Mouse (Mus musculus) liver, embryonic 11.5 days (tissue): ENCODE data around the gene Nudt1. TPM values are rescaled to one million over a fixed set of nuclear protein-coding genes. Genes with fewer than 3 reads are reported as not detected.
A peak's percentile ranks its signal among the peaks of the same experiment; 100 is the strongest.

Experiments used
- ATAC-seq: fragments of 200-750 bp; cut with Nextera tagmentation; replicated peaks from 2 replicates; pipeline ENCODE4 v1.8.0; 2017; ENCODE audit warnings: moderate number of reproducible peaks, mild to moderate bottlenecking, moderate TSS enrichment, moderate library complexity; ENCODE audit not compliant: low FRiP score
- DNase-seq: peaks from one replicate; pipeline ENCODE4 v3.0.0-alpha.2; 2017; ENCODE audit warnings: low spot score
- H3K27ac ChIP-seq: fragments of 300-500 bp; sonication (generic); 2 replicates; pipeline ENCODE4 v1.5.1; 2014; ENCODE audit warnings: mild to moderate bottlenecking, low read depth, low read length, control low read depth
- H3K27me3 ChIP-seq: fragments of 300-500 bp; sonication (generic); replicated peaks from 2 replicates; pipeline ENCODE4 v1.6.1; 2014; ENCODE audit warnings: low read length, mixed read lengths; ENCODE audit not compliant: control insufficient read depth, insufficient read depth
- H3K36me3 ChIP-seq: fragments of 300-500 bp; sonication (generic); 2 replicates; pipeline ENCODE4 v1.6.1; 2014; ENCODE audit warnings: mild to moderate bottlenecking, low read length, moderate library complexity, mixed read lengths; ENCODE audit not compliant: control insufficient read depth, insufficient read depth
- H3K4me1 ChIP-seq: fragments of 300-500 bp; sonication (generic); replicated peaks from 2 replicates; pipeline ENCODE4 v1.6.1; 2014; ENCODE audit warnings: low read length, mixed read lengths; ENCODE audit not compliant: control insufficient read depth, insufficient read depth
- H3K4me2 ChIP-seq: fragments of 300-500 bp; sonication (generic); 2 replicates; pipeline ENCODE4 v1.6.1; 2014; ENCODE audit warnings: mild to moderate bottlenecking, control low read depth, moderate library complexity
- H3K4me3 ChIP-seq: fragments of 300-500 bp; sonication (generic); 2 replicates; pipeline ENCODE4 v1.5.1; 2014; ENCODE audit warnings: low read depth, low read length, control low read depth
- H3K9ac ChIP-seq: fragments of 300-500 bp; sonication (generic); 2 replicates; pipeline ENCODE4 v1.6.1; 2014; ENCODE audit warnings: low read depth, low read length, control low read depth
- H3K9me3 ChIP-seq: fragments of 300-500 bp; sonication (generic); 2 replicates; pipeline ENCODE4 v1.6.1; 2016; ENCODE audit warnings: low read length, inconsistent platforms, mixed read lengths; ENCODE audit not compliant: control insufficient read depth
- WGBS: fragments of 180-500 bp; shearing (Covaris S2); extraction: QIAGEN DNeasy Blood & Tissue Kit; methylation state at CpG from one replicate; pipeline ENCODE4 v1.1.7; 2014; 5-methylcytosine and 5-hydroxymethylcytosine counted together
- polyA plus RNA-seq: library from polyadenylated mRNA; unstranded; fragments of >200 nt; fragmentation: Nextera tagmentation; extraction: Ambion mirVana; gene quantifications from 2 replicates; pipeline ENCODE4 v1.2.1, GENCODE M21; 2014

Nudt1 gene
- polyA plus RNA-seq, 1 experiment from 2014 or later = 62.3 TPM

DNA sequence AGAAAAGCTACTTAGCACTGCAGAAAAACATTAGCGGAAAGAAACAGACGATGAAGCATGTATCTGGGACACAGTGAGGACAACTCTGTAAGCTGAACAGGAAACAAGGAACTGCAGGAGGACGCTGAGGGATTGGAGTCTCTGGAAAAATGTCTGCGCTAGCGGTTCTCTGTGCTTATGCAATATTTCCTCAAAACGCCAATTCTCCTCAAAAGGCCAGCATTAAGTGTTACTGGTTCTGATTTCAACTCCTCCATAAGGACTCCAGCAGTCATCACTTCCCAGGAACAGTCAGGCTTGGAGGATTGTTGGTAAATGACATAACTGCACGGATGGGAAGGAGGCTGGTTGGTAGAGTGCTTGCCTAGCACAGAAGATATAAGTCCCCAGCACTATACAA, 59.7 kb downstream of the Nudt1 start:
- 83% methylated on average over 7 of the region's 7 CpGs for WGBS
- Histone ChIP-seq H3K36me3 (no peaks in the 10 kb centered on the region; the same call in 1 of the 2 replicates), H3K4me3 (no peak overlapping the region), H3K4me2 (no peak overlapping the region), H3K4me1 (peaks cover 12% of the 10 kb centered on the region), H3K27me3 (no peaks in the 10 kb centered on the region), H3K9me3 (no peaks in the 10 kb centered on the region), H3K27ac (no peak overlapping the region), H3K9ac (no peak overlapping the region)
- ATAC-seq (no peak), DNase-seq (no peak)

DNA sequence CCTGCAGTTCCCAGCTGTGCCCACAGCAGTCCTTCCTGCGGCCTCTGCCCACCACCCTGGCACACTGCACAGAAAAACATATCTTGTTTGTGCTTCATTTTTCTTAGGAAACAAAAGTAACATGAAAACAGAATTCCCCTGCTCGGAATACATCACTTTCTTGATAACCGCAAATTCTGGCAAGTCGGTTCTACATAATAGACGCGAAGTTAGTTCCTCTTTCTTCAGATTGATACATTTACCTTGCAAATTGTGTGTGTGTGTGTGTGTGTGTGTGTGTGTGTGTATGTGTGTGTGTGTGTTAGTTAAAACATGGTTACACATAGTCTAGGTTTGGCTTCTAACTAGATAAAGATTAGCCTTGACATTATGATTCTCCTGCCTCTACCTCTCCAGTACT, 61.2 kb downstream of the Nudt1 start:
- Histone ChIP-seq H3K36me3 (no peaks in the 10 kb centered on the region; the same call in 1 of the 2 replicates), H3K9ac (no peak overlapping the region), H3K4me2 (no peak overlapping the region), H3K27ac (no peak overlapping the region), H3K27me3 (no peaks in the 10 kb centered on the region), H3K4me1 (peaks cover 15% of the 10 kb centered on the region), H3K9me3 (no peaks in the 10 kb centered on the region), H3K4me3 (no peak overlapping the region)
- 78% methylated on average over 6 of the region's 6 CpGs for WGBS
- DNase-seq (no peak), ATAC-seq (no peak)

DNA sequence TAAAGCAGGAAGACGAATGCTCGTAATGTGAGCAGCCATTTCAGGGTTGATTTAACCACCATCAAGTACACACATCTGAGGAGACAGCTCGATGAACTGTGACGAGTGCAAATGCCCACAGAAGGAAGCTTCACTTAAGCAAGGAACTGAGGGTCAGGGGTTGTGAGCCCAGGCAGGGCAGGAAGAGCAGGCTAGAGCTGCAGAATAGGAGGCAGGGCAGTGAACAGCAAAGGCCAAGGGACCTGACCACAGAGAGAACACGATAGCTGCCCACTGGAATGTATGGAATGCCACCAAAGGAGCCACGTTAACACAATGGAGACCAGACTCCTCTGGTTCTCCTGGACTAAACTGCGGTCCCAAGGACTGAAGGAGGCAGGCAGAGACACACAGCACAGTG, 62.1 kb downstream of the Nudt1 start:
- H3K9ac ChIP-seq = no peak overlapping the region
- H3K4me2 ChIP-seq = no peak overlapping the region
- H3K9me3 ChIP-seq = no peaks in the 10 kb centered on the region
- no peaks in the 10 kb centered on the region; the same call in 1 of the 2 replicates for H3K36me3 ChIP-seq
- no peaks in the 10 kb centered on the region for H3K27me3 ChIP-seq
- ATAC-seq (0 out of 2 replicates have a peak, but pooled peaks have one; percentile 33), DNase-seq (no peak)
- no peak overlapping the region for H3K27ac ChIP-seq
- peaks cover 20% of the 10 kb centered on the region for H3K4me1 ChIP-seq
- no peak overlapping the region for H3K4me3 ChIP-seq
- 43% methylated on average over 7 of the region's 7 CpGs for WGBS

DNA sequence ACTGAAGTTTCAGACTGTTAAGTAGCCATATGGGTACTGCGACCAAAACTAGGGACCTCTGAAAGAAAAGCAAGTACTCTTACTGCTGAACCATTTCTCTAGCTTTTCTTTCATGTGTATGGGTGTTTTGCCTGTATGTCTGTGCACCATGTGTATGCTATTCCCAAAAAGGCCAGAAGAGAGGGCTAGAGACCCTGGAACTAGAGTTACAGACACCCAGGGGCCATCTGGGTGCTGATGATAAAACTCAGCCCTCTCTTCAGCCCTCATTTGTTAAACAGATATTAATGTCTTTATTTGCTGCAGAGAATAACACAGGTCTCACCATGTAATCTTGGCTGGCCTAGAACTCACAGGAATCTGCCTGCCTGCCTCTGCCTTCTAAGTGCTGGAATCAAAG, 63.0 kb downstream of the Nudt1 start:
- H3K36me3 ChIP-seq = no peaks in the 10 kb centered on the region; the same call in 1 of the 2 replicates
- H3K4me2 ChIP-seq = no peak overlapping the region
- no peak overlapping the region for H3K4me3 ChIP-seq
- DNase-seq (no peak), ATAC-seq (no peak)
- H3K9me3 ChIP-seq = no peaks in the 10 kb centered on the region
- no peak overlapping the region for H3K27ac ChIP-seq
- H3K9ac ChIP-seq = no peak overlapping the region
- 93% methylated on average over 1 of the region's 1 CpGs for WGBS
- H3K27me3 ChIP-seq = no peaks in the 10 kb centered on the region
- H3K4me1 ChIP-seq = peaks cover 22% of the 10 kb centered on the region

DNA sequence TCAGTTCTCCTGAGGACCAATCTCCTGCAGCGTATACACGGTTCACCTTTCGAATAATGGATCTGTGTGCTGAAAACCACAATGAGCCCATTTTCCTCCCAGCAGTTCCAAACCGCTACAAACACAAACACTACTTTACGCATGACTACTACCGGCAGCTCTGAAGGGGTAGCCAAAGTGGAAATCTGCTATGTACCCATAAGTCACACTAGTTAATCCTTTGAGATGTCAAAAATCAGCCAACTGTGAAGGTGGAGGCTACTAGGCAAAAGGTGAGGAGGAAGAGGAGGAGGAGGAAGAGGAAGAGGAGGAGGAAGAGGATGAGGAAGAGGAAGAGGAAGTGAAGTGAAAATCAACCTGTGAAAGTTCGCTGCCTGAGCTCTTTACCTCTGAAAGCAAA, 65.8 kb downstream of the Nudt1 start:
- WGBS = 87% methylated on average over 7 of the region's 7 CpGs

More for the DNA sequence above, 65.8 kb downstream of the Nudt1 start:
- H3K36me3 ChIP-seq = no peaks in the 10 kb centered on the region
- no peak overlapping the region for H3K9ac ChIP-seq
- no peak for ATAC-seq
- H3K4me3 ChIP-seq = no peak overlapping the region
- DNase-seq = no peak
- H3K4me2 ChIP-seq = peak overlapping the region; percentile 72
- no peaks in the 10 kb centered on the region for H3K27me3 ChIP-seq
- H3K9me3 ChIP-seq = no peaks in the 10 kb centered on the region
- peaks cover 25% of the 10 kb centered on the region for H3K4me1 ChIP-seq
- no peak overlapping the region for H3K27ac ChIP-seq

Other genes starting within 250 kb of the Nudt1 start
- gene Mad1l1, start 104 bp upstream of the Nudt1 start, polyA plus RNA-seq = 43.0 and 43.4 TPM in 2 replicates
- gene Mrm2, start 10.2 kb downstream of the Nudt1 start, polyA plus RNA-seq = 20.2 and 21.7 TPM in 2 replicates
- gene Snx8, start 67.6 kb downstream of the Nudt1 start, polyA plus RNA-seq = 10.6 and 10.7 TPM in 2 replicates
- 210 and 213 TPM in 2 replicates for gene Eif3b, start 97.7 kb downstream of the Nudt1 start, polyA plus RNA-seq
- not detected in 2 replicates for gene Gm4869, start 124.0 kb downstream of the Nudt1 start, polyA plus RNA-seq
- gene Chst12, start 183.9 kb downstream of the Nudt1 start, polyA plus RNA-seq = 19.1 and 20.6 TPM in 2 replicates
- 1.8 and 2.6 TPM in 2 replicates for gene Grifin, start 243.4 kb downstream of the Nudt1 start, polyA plus RNA-seq